Mouse (Mus musculus): ENCODE measurements around the gene Itpr1. TPM values are rescaled to one million over a fixed set of nuclear protein-coding genes. Genes with fewer than 3 reads are reported as not detected.

Itpr1 gene
- total RNA-seq, 2 experiments from 2014 or later, result 34.0 to 35.5 TPM

- no peak for DNase-seq (ENCODE audit: low spot score in 2 of 2)
These were observed 251.5 kb downstream of the Itpr1 start for GRCm38 (mm10) chr6:108464308-108464979.

DNA sequence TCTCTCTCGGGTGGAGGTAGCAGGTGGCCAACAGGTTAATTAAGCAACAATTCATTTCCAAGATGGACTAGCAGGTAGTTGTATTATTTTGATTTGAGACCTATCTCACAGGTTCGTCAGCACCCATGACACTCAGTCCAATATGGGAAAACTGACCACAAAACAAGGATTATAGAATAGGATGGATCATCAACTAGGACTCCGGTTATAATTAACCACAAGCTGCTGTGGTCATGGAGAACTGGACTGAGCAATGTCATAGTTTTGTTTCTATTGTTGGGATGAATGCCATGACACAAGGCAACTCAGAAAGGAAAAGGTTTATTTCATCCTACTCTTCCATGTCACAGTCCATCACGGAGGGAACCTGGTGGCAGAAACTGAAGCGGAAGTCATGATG lies 252.3 kb downstream of the Itpr1 start:
- DNase-seq (ENCODE audit: low spot score in 2 of 2), result no peak

DNA sequence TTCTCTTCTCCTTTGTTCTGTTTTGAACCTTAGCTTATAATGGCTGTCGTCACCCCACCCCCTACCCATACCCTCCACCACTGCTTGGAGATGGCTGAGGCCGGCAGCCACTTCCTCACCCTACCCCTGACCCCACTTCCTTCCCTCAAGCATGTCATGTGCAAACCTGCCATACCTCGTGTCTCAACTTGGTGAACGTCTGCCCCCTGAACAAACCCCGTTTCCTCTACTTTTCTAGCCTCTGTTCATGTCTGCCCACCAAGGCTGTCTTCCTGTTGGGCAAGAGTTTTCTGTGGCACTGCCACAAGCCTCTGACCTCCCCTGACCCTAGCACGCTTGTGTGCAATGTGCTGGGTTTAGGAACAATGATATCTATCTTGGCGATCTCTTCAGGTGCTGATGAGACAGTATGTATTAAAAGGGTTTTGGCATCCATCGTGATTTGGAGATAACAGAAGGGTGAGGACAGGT lies 253.2 kb downstream of the Itpr1 start:
- no peak for DNase-seq (ENCODE audit: low spot score in 2 of 2)

- no peak for DNase-seq (ENCODE audit: low spot score in 2 of 2)
These were observed 254.7 kb downstream of the Itpr1 start for GRCm38 (mm10) chr6:108467597-108467996.

GRCm38 (mm10) chr6:108468226-108468825 lies 255.4 kb downstream of the Itpr1 start:
- no peak for DNase-seq (ENCODE audit: low spot score in 2 of 2)

DNA sequence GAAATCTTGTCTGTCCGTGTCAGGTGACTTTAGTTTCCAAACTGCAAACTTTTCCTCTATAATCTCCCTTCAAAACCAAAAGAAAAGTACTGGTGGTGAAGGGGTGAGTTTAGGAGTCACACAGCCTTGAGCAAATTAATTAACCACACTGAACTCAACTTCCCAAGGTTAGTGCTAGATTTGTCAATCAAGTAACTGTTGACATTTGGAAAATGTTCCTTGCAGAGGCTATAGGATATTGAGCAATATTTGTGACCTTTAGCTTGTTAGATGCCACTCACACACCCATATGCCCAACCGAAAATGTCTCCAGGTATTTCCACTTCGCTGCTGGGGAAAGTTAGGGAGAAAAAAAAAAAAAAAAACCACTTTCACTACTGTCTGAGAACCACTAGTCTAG lies 259.0 kb downstream of the Itpr1 start:
- DNase-seq (ENCODE audit: low spot score in 2 of 2), result no peak

- DNase-seq (ENCODE audit: low spot score in 2 of 2), result no peak
These were observed 259.9 kb downstream of the Itpr1 start for GRCm38 (mm10) chr6:108472748-108473147.

- DNase-seq (ENCODE audit: low spot score in 2 of 2), result no peak
These were observed 263.9 kb downstream of the Itpr1 start for GRCm38 (mm10) chr6:108476797-108477235.

DNA sequence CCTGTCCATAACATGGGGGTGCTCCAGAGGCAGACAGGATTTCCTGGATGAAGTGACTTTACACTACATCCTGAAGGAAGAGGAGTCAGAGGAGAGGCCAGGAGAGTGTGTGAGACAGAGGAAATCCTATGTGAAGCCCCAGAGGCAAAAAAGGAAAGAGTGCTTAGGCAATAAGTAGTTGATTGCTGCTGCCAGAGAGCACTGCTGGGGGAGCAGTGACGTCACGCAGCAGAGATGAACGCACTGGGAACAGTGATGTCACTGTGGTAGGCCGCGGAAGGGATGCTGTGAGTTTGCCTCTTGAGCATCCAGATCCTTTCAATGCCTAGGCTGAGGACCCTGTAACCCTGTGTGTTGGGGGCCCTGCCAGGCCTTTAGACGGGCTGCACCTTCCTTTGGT lies 264.7 kb downstream of the Itpr1 start:
- no peak for DNase-seq (ENCODE audit: low spot score in 2 of 2)

- no peak for DNase-seq (ENCODE audit: low spot score in 2 of 2)
These were observed 268.3 kb downstream of the Itpr1 start for GRCm38 (mm10) chr6:108481190-108481589.

DNA sequence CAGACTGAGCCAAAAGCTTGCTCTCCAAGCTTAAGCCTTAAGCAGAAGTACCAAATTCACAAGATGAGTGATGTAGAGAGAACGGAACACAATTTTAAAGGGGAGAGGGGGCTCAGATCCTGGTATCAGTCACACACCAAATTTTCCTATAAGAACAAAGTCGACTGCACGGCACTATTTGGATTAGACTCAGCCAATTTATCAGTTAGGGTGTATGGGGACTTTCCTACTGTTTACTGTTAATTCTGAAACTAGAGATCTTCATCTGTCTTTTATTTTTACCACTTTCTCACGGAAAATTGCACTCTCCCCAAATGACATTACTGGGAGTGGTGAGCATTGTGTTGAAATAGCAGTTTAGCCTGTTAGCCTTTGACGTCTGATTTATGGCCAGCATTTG lies 269.6 kb downstream of the Itpr1 start:
- no peak for DNase-seq (ENCODE audit: low spot score in 2 of 2)

DNA sequence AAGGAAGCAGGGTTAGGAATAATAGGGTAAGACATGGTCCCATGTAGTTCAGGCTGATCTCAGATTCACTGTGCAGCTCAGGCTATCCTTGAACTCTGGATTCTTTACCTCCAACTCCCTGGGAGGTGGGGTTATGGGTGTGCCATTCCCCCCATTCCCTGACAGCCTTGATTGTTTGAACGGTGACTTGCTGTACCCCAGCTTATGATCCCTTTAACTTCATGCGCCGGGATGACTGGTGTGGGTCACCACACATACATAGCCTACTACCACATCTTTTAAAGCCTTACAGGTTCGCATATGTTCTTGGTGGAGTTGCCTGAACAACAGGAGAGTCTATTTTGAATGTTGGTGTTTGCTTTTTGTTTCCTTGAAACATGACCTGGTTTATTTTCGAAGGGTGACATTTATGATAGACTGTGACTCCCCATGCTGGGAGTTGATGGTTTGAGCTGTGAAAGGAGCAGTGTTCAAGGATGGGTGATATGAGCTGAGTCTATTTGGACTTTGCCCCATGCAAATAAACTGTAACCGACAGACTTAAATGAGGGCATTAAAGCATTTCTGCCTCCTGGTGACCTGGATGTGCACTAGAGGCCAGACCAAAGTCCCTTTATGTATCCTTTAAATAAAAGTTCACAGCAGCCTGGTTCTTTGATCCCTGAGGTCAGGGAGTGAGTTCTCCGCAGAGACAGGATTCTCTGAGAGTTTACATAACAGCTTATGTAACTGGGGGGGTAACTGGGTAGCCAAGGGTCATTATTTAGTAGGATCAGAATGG lies 273.5 kb downstream of the Itpr1 start:
- no peak for DNase-seq (ENCODE audit: low spot score in 2 of 2)

DNA sequence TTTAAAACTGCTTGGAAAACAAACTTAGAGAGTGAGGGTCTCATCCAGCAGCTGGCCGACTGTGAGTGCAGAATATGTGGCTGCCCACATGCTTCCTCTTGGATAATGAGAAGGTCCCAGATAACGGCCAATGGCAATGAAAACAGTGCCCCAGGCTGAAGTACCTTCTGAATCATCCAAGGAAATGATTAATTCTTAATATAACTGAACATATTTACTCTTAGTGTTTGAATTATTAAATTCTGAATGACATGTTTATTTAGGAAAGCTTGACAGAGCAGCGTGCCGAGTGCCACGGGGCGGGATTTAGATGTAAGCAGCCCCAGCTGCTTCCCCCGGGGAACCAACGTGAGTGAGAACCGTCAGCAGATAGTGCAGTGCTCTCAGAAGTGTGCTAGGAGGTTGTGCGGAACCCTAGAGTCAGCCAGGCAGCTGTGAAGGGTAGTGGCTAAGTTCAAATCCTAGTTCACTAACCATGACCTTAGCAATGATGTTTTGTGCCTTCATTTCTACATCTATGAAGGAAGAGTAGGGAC lies 274.5 kb downstream of the Itpr1 start:
- no peak for DNase-seq (ENCODE audit: low spot score in 2 of 2)

DNA sequence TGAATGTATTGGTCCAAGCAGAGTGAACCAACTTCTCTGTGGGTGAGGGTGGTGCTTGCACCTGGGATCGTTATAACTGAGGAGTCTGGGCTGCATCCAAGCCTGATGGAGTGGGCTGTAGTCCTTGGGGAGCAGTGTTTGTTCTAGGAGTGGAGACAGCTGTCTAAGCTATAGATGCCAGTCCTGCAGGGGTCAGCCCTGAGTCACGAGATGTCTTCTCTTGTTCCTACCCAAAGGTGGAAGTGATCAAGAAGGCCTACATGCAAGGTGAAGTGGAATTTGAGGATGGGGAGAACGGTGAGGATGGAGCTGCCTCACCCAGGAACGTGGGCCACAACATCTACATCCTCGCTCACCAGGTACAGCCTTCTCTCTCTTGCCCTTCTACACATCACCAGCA lies 275.4 kb downstream of the Itpr1 start:
- no peak for DNase-seq (ENCODE audit: low spot score in 2 of 2)

GRCm38 (mm10) chr6:108491969-108492368 lies 279.1 kb downstream of the Itpr1 start:
- no peak for DNase-seq (ENCODE audit: low spot score in 2 of 2)

DNA sequence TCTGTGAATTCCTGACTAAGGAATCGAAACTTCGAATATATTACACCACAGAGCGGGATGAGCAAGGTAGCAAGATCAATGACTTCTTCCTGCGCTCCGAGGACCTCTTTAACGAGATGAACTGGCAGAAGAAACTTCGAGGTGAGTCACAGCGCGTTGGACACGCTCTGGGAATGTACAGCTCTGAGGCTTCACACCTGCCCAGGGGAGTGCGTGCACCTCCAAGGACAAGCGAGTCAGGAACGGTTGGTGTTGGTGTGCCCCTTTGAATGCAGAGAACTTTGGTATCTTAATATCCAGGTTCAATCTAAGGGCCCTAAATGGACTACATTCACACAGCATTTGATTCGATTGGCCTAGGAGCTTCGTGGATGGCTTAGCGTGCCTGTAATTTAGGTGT lies 280.9 kb downstream of the Itpr1 start:
- DNase-seq (ENCODE audit: low spot score in 2 of 2), result no peak

- DNase-seq (ENCODE audit: low spot score in 2 of 2), result no peak
These were observed 281.4 kb downstream of the Itpr1 start for GRCm38 (mm10) chr6:108494185-108494804.

GRCm38 (mm10) chr6:108494994-108495393 lies 282.1 kb downstream of the Itpr1 start:
- DNase-seq (ENCODE audit: low spot score in 2 of 2), result no peak

- DNase-seq (ENCODE audit: low spot score in 2 of 2), result no peak
These were observed 285.2 kb downstream of the Itpr1 start for GRCm38 (mm10) chr6:108498070-108498469.

DNA sequence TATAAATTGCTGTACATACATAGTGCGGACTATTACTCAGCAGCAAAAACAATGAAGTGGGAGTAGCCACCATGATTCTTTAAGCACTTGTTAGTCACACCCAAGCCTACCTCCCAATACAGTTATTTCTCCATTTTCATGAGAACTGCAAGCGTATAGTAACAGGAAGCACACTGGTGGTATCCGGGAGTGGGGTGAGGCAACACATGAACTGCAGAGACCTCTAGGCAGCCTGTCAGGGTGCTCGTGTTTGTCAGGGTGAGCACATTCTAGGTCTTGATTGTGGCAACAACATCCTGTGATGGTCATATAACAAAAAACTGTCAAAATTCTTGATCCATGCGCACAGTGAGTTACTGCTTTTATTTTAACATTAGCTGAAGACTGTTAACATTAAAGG lies 290.8 kb downstream of the Itpr1 start:
- no peak for DNase-seq (ENCODE audit: low spot score in 2 of 2)

DNA sequence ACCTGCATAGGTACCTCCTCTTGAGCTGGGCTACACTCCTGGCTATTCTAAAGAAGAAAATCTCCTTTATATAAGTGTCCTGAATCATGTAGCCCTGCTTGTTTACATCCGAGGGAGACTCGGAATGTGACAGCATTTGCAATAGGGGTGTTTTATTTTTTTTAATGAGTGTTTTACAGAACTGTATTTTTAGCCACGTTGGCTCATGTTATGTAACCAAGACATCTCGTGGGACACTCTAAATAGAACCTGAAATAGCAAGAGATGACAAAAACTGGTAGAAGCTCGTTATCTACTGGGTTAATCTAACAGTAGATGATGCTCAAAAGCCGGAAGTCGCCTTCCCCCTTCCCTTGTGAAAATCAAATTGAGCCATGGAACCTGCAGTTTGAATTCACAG lies 291.8 kb downstream of the Itpr1 start:
- no peak for DNase-seq (ENCODE audit: low spot score in 2 of 2)

All from gastrocnemius, postnatal 4 days (tissue).